Mouse (Mus musculus): ENCODE data around the gene Ttc23. TPM values are rescaled to one million over a fixed set of nuclear protein-coding genes. Genes with fewer than 3 reads are reported as not detected.

The Ttc23 gene
- total and polyA plus RNA-seq, 2 experiments: 14.2 to 47.8 TPM

- peak; percentile 99 for DNase-seq (ENCODE audit: extremely low read depth, low read depth, low spot score)
- H3K9ac ChIP-seq (ENCODE audit: low read depth, low read length): no peak overlapping the region
- WGBS: 51% methylated on average over 3 of the region's 3 CpGs
- peaks cover 27% of the 10 kb centered on the region for H3K36me3 ChIP-seq (ENCODE audit: control insufficient read depth, insufficient read depth, low read length)
- H3K79me2 ChIP-seq (ENCODE audit: control insufficient read depth, insufficient read depth, low read length): peaks cover 19% of the 10 kb centered on the region
- no peaks in the 10 kb centered on the region for H3K27me3 ChIP-seq (ENCODE audit: control insufficient read depth, insufficient read depth, low read length)
- TF ChIP-seq CTCF (IDR thresholded peaks at IDR 0.05; ENCODE audit: low read depth, low read length) (no peak), POLR2A (IDR thresholded peaks at IDR 0.05; ENCODE audit: extremely low read depth, insufficient read depth, low read length) (no peak)
- peak overlapping the region; percentile 77 for H3K27ac ChIP-seq (replicated peaks; ENCODE audit: insufficient read depth, low read depth, low read length)
- no peak overlapping the region for H3K4me3 ChIP-seq (ENCODE audit: insufficient read depth, low read depth, low read length)
- peaks cover 15% of the 10 kb centered on the region for H3K4me1 ChIP-seq (ENCODE audit: control insufficient read depth, insufficient read depth, low read length)
Measured at GRCm38 (mm10) chr7:67634210-67634609, 13.0 kb upstream of the Ttc23 start.

- Histone ChIP-seq H3K36me3 (ENCODE audit: control insufficient read depth, insufficient read depth, low read length) (peaks cover 39% of the 10 kb centered on the region), H3K4me3 (ENCODE audit: insufficient read depth, low read depth, low read length) (no peak overlapping the region), H3K9ac (ENCODE audit: low read depth, low read length) (no peak overlapping the region), H3K79me2 (ENCODE audit: control insufficient read depth, insufficient read depth, low read length) (peaks cover 8% of the 10 kb centered on the region), H3K4me1 (ENCODE audit: control insufficient read depth, insufficient read depth, low read length) (peaks cover 15% of the 10 kb centered on the region), H3K27me3 (ENCODE audit: control insufficient read depth, insufficient read depth, low read length) (no peaks in the 10 kb centered on the region), H3K27ac (replicated peaks; ENCODE audit: insufficient read depth, low read depth, low read length) (0 out of 2 replicates have a peak overlapping the region, but pooled peaks have one; percentile 23)
- peak; percentile 59 for DNase-seq (ENCODE audit: extremely low read depth, low read depth, low spot score)
- 35% methylated on average over 2 of the region's 2 CpGs for WGBS
- TF ChIP-seq POLR2A (IDR thresholded peaks at IDR 0.05; ENCODE audit: extremely low read depth, insufficient read depth, low read length) (no peak), CTCF (IDR thresholded peaks at IDR 0.05; ENCODE audit: low read depth, low read length) (no peak)
Measured at GRCm38 (mm10) chr7:67636161-67636560, 11.0 kb upstream of the Ttc23 start.

GRCm38 (mm10) chr7:67639006-67639405 lies 8.2 kb upstream of the Ttc23 start:
- Histone ChIP-seq H3K79me2 (ENCODE audit: control insufficient read depth, insufficient read depth, low read length) (peaks cover 5% of the 10 kb centered on the region), H3K9ac (ENCODE audit: low read depth, low read length) (no peak overlapping the region), H3K27me3 (ENCODE audit: control insufficient read depth, insufficient read depth, low read length) (no peaks in the 10 kb centered on the region), H3K36me3 (ENCODE audit: control insufficient read depth, insufficient read depth, low read length) (peaks cover 31% of the 10 kb centered on the region), H3K4me1 (ENCODE audit: control insufficient read depth, insufficient read depth, low read length) (peaks cover 17% of the 10 kb centered on the region), H3K27ac (replicated peaks; ENCODE audit: insufficient read depth, low read depth, low read length) (no peak overlapping the region), H3K4me3 (ENCODE audit: insufficient read depth, low read depth, low read length) (no peak overlapping the region)
- no peak for DNase-seq (ENCODE audit: extremely low read depth, low read depth, low spot score)
- WGBS: 91% methylated on average over 3 of the region's 3 CpGs
- no peak for TF ChIP-seq POLR2A (IDR thresholded peaks at IDR 0.05; ENCODE audit: extremely low read depth, insufficient read depth, low read length)
- TF ChIP-seq CTCF (IDR thresholded peaks at IDR 0.05; ENCODE audit: low read depth, low read length): no peak

- peaks cover 5% of the 10 kb centered on the region for H3K79me2 ChIP-seq (ENCODE audit: control insufficient read depth, insufficient read depth, low read length)
- peaks cover 20% of the 10 kb centered on the region for H3K36me3 ChIP-seq (ENCODE audit: control insufficient read depth, insufficient read depth, low read length)
- 96% methylated on average over 9 of the region's 9 CpGs for WGBS
Measured at GRCm38 (mm10) chr7:67642955-67643354, 4.3 kb upstream of the Ttc23 start.

GRCm38 (mm10) chr7:67644291-67644690 lies 2.9 kb upstream of the Ttc23 start:
- H3K4me3 ChIP-seq (ENCODE audit: insufficient read depth, low read depth, low read length): peak overlapping the region; percentile 81
- TF ChIP-seq CTCF (IDR thresholded peaks at IDR 0.05; ENCODE audit: low read depth, low read length) (no peak), POLR2A (IDR thresholded peaks at IDR 0.05; ENCODE audit: extremely low read depth, insufficient read depth, low read length) (no peak)
- DNase-seq (ENCODE audit: extremely low read depth, low read depth, low spot score): peak; percentile 33
- H3K79me2 ChIP-seq (ENCODE audit: control insufficient read depth, insufficient read depth, low read length): peaks cover 8% of the 10 kb centered on the region
- H3K27me3 ChIP-seq (ENCODE audit: control insufficient read depth, insufficient read depth, low read length): no peaks in the 10 kb centered on the region
- 20% methylated on average over 8 of the region's 8 CpGs for WGBS
- H3K4me1 ChIP-seq (ENCODE audit: control insufficient read depth, insufficient read depth, low read length): peaks cover 10% of the 10 kb centered on the region
- H3K27ac ChIP-seq (replicated peaks; ENCODE audit: insufficient read depth, low read depth, low read length): 0 out of 2 replicates have a peak overlapping the region, but pooled peaks have one; percentile 74
- H3K36me3 ChIP-seq (ENCODE audit: control insufficient read depth, insufficient read depth, low read length): peaks cover 14% of the 10 kb centered on the region
- H3K9ac ChIP-seq (ENCODE audit: low read depth, low read length): peak overlapping the region; percentile 49; the same call in 1 of the 2 replicates

More at GRCm38 (mm10) chr7:67642955-67643354, 4.3 kb upstream of the Ttc23 start:
- Histone ChIP-seq H3K27me3 (ENCODE audit: control insufficient read depth, insufficient read depth, low read length) (no peaks in the 10 kb centered on the region), H3K9ac (ENCODE audit: low read depth, low read length) (no peak overlapping the region), H3K4me3 (ENCODE audit: insufficient read depth, low read depth, low read length) (no peak overlapping the region), H3K4me1 (ENCODE audit: control insufficient read depth, insufficient read depth, low read length) (peaks cover 8% of the 10 kb centered on the region), H3K27ac (replicated peaks; ENCODE audit: insufficient read depth, low read depth, low read length) (no peak overlapping the region)
- TF ChIP-seq CTCF (IDR thresholded peaks at IDR 0.05; ENCODE audit: low read depth, low read length) (no peak), POLR2A (IDR thresholded peaks at IDR 0.05; ENCODE audit: extremely low read depth, insufficient read depth, low read length) (no peak)
- DNase-seq (ENCODE audit: extremely low read depth, low read depth, low spot score): no peak

GRCm38 (mm10) chr7:67644833-67645680 lies 2.2 kb upstream of the Ttc23 start, which contains the start of gene Lrrc28:
Gene Lrrc28, minus strand, starts transcription at chr7:67645268.
- DNase-seq (ENCODE audit: extremely low read depth, low read depth, low spot score): peak; percentile 98
- TF ChIP-seq CTCF (IDR thresholded peaks at IDR 0.05; ENCODE audit: low read depth, low read length) (no peak), POLR2A (IDR thresholded peaks at IDR 0.05; ENCODE audit: extremely low read depth, insufficient read depth, low read length) (peak; percentile 99)
- peaks cover 15% of the 10 kb centered on the region for H3K4me1 ChIP-seq (ENCODE audit: control insufficient read depth, insufficient read depth, low read length)
- H3K27ac ChIP-seq (replicated peaks; ENCODE audit: insufficient read depth, low read depth, low read length): peak within 1 kb of the TSS; percentile 90
- under 1% methylated on average over 55 of the region's 55 CpGs for WGBS
- no peaks in the 10 kb centered on the region for H3K27me3 ChIP-seq (ENCODE audit: control insufficient read depth, insufficient read depth, low read length)
- peak within 1 kb of the TSS; percentile 92 for H3K9ac ChIP-seq (ENCODE audit: low read depth, low read length)
- peaks cover 8% of the 10 kb centered on the region for H3K79me2 ChIP-seq (ENCODE audit: control insufficient read depth, insufficient read depth, low read length)
- peak within 1 kb of the TSS; percentile 82 for H3K4me3 ChIP-seq (ENCODE audit: insufficient read depth, low read depth, low read length)
- peaks cover 11% of the 10 kb centered on the region for H3K36me3 ChIP-seq (ENCODE audit: control insufficient read depth, insufficient read depth, low read length)

Measured in liver, adult 2 months (tissue).